Mouse (Mus musculus) 416B (cell line): Measurements from ENCODE around the gene Gm21943.
"Not testable (repeated sequence)": the region's sequence is repeated elsewhere in the genome, so short reads cannot be mapped to it uniquely, and the experiment has no call there.

Source experiments
- DNase-seq: peaks from one replicate; pipeline ENCODE4 v3.0.0; 2011; ENCODE audit warnings: low read depth

Gene Gm21943

DNA sequence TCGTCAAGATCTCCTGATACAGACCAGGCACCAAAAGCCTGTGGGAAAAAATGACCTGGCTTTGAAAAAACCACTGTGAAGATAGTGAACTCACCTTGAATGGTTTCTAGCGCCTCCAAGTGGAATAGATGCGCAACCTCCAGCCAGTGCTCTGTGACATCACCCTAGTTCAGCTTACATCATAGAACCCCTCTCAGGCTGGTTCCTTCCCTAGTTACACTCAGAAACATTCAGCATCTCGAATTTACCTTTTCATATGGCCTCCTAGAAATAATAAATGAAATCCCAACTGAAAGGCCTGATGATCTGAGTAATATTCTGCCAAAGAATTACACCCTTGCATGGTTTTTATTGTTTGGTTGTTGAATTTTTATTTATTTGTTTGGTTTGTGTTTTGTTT lies at the start of gene Gm21943:
TSS of gene Gm21943 (minus strand) at position 101 of the 400 bp plus-strand sequence.
- DNase-seq, result not testable (repeated sequence)
